Mouse (Mus musculus) natural killer cell, adult 2 months (primary cell): ENCODE measurements at regions not wholly inside any gene's neighbourhood (a gene's known extent, or its start where the extent isn't known, plus 50 kb on each side); places are given as distances from the start of the nearest gene placed in this dataset.

Source experiments
- DNase-seq, 2 experiments: peaks; one replicate each; pipeline ENCODE4 v3.0.0; 2022; ENCODE audit warnings: low spot score in 2 of 2

- DNase-seq, result no peak
Observed at GRCm38 (mm10) chr10:111694227-111695200, 188.4 kb downstream of the Phlda1 start.

GRCm38 (mm10) chr10:111695918-111696760, 190.1 kb downstream of the Phlda1 start:
- no peak for DNase-seq

GRCm38 (mm10) chr10:111696987-111697386, 190.9 kb downstream of the Phlda1 start:
- no peak for DNase-seq

- DNase-seq, result no peak
Observed at GRCm38 (mm10) chr10:111699557-111700508, 193.7 kb downstream of the Phlda1 start.

GRCm38 (mm10) chr10:111700570-111700969, 194.5 kb downstream of the Phlda1 start:
- no peak for DNase-seq

- no peak for DNase-seq
Observed at GRCm38 (mm10) chr10:111701138-111701537, 195.1 kb downstream of the Phlda1 start.

- no peak for DNase-seq
Observed at GRCm38 (mm10) chr10:111702435-111702834, 196.3 kb downstream of the Phlda1 start.

GRCm38 (mm10) chr10:111703447-111703846, 197.4 kb downstream of the Phlda1 start:
- no peak for DNase-seq

- no peak for DNase-seq
Observed at GRCm38 (mm10) chr10:111711519-111712113, 205.5 kb downstream of the Phlda1 start.

- DNase-seq, result no peak
Observed at GRCm38 (mm10) chr10:111712991-111713390, 206.9 kb downstream of the Phlda1 start.

- no peak for DNase-seq
Observed at GRCm38 (mm10) chr10:111713676-111714075, 207.6 kb downstream of the Phlda1 start.

- DNase-seq, result no peak
Observed at GRCm38 (mm10) chr10:111715172-111715571, 209.1 kb downstream of the Phlda1 start.

- no peak for DNase-seq
Observed at GRCm38 (mm10) chr10:111719632-111720031, 213.5 kb downstream of the Phlda1 start.

- no peak for DNase-seq
Observed at GRCm38 (mm10) chr10:111721068-111721467, 215.0 kb downstream of the Phlda1 start.

GRCm38 (mm10) chr10:111723885-111724284, 217.8 kb downstream of the Phlda1 start:
- no peak for DNase-seq

- no peak for DNase-seq
Observed at GRCm38 (mm10) chr10:111724574-111725414, 218.7 kb downstream of the Phlda1 start.

GRCm38 (mm10) chr10:111736026-111736425, 229.9 kb downstream of the Phlda1 start:
- no peak for DNase-seq

GRCm38 (mm10) chr10:111739471-111740138, 232.9 kb upstream of the Krr1 start:
- DNase-seq, result no peak

- DNase-seq, result no peak
Observed at GRCm38 (mm10) chr10:111740586-111741265, 231.7 kb upstream of the Krr1 start.
